Mouse (Mus musculus) layer of hippocampus, postnatal 25 days (tissue): Measurements from ENCODE around the gene Ccdc66. TPM values are rescaled to one million over a fixed set of nuclear protein-coding genes. Genes with fewer than 3 reads are reported as not detected.

Experiments used
- DNase-seq, 2 experiments: peaks; one replicate each; pipeline ENCODE4 v3.0.0; 2022; ENCODE audit warnings: mixed read lengths in 2 of 2, low spot score in 1 of 2; ENCODE audit errors: extremely low spot score in 1 of 2
- total RNA-seq, 2 experiments: library from RNA; stranded (reverse); gene quantifications; 2 replicates each; pipeline ENCODE4 v1.2.3; 2021

Gene Ccdc66
- 10 to 100 TPM; 15.3 to 22.1 TPM for total RNA-seq

DNA sequence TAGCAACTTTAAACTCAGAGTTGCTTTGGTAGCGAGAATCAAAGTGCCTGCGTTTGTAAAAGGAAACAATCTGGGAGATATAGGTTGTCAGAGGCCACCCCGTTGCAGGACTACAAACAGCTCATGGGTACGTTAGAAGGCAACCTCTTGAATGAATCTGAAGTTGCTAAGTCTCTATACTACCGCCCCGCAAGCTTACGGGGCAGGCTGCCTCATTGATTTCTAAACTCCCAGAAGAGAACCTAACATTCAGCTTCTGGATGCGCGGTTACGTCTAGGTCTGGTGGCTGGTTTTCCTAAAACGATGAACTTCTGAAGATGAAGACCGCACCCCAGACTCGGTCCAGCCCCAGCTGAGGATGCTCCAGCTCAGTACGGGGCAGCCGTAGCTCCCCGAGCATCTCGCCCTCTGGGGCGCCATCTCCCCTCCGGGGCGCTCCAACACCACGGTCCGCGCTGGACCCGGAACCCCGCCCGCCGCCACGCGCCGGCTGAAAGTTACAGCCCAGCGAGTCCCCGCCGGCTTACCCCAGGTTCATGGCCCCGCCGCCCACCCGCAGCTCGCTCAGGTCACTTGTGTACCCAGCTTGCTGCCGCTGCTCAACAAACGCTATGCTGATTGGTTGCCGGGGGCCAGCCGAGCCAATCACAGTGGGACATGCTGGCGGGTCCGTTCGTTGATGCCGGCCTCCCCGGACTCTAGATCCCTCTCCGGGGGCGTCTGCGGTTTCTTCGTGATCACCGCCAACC lies at the start of gene Ccdc66:
Gene Ccdc66 (minus strand): TSS at position 567 of the 750 bp plus-strand sequence.
- peak; percentile 100 for DNase-seq

DNA sequence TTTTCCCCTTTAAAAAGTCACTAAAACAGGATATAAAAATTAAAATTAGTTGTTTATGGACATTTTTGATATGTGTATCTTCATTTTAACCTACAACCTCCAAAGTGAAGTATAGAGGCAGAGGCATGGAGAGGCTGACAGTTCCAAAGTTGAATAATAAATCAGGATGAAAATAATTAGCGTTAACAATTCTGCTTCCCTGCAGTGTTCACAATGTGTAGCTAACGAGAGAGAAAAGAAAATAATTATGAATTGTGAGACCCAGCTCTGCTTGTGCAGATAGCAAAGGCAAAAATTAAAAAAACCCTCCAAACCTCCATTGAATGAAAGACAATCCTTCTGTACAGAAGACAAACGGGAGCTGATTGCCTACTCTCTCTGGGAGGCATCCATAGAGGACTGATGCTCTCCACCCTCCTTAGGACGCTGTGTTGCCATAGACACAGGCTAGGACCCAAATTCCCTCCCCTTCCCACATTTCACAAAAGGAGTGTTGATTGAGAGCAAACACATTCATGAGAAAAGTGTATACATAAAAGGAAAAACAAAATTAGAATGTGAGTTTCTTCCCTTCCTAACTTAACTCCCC lies 35.7 kb upstream of the Ccdc66 start:
- DNase-seq = no peak

DNA sequence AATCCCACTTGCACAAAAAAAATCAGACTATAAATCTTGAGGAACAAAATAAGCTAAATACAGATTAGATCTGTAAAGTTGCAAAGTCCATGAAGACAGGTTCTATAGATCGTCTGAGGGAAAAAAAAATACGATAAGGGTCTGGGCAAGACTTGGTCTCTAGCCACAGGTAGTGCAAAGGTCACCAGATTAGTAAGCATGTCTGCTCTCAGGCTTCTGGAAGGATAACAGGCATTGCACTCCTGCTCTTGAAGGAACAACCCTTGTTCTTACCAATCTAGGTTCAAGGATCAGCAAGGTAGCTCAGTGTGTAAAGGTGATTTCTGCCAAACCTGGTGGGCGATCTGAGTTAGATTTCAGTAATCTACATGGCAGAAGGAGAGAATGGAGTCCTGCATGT lies 28.2 kb upstream of the Ccdc66 start:
- no peak for DNase-seq

DNA sequence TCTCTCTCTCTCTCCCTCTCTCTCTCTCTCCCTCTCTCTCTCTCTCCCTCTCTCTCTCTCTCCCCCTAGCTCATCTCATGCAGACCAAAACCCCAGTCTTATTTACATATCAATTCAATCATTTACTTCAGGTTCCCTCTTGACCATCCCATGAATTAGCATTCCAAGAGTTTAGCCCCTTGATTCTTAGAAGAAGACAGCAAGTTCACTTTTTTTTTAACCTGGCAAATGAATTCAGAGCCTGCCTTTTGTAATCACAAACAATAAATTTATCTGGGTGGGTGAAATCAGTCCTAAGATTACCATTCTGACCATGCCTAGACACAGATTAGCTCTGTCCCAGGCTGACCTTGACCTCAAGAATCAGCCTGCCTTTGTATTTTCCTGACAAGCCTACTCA lies 16.3 kb upstream of the Ccdc66 start:
- DNase-seq = no peak

DNA sequence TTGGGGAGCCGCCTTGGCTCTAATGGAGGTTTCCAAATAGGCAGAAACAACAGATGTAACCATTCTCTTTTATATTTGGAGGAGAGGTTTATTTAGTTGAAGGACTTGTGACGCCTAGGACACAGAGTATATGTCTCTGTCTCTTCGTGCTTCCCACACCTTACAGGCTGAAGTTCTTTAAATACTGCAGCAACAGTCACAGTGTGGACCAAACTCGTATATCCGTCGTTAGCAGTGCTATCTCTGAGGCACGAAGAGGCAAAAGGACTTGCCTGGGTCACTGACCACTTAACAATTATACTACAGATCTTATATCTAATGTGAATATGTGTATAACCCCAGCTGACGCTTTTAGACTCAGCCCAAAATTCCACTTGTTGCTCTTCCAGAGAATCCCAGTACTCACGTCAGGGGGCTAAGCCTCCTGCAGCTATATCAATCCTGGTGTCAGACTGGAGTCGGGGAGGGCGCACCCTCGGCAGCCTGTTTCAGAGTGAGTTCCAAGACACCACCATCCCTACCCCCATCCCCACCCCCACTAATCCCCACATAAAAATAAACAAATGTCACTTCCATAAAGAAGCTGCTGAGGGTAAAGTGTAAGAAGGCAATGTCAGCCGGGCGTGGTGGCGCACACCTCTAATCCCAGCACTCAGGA lies 513 bp upstream of the Ccdc66 start:
- no peak for DNase-seq

- DNase-seq = no peak
Measured at GRCm38 (mm10) chr14:27501096-27501495, 7.2 kb downstream of the Ccdc66 start.

- no peak for DNase-seq
Measured at GRCm38 (mm10) chr14:27493516-27493915, 14.7 kb downstream of the Ccdc66 start.

DNA sequence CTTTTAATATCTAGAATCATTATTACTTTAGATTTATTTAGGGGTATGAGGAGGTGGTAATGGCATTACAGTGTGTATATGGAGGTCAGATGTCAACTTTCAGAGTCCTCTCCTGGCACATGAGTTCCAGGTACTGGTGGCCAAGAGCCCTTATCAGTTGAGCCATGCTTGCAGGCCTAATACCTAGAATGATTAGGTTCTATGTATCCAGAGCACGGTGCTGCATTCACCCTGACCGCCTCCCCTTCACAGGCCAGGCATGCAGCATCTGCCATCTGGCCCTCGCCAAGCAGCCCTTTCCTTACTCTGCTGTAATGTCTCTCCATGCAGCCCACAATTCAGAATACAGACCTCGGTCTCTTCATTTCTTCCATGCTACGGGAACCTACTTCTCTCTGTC lies 16.9 kb downstream of the Ccdc66 start:
- DNase-seq = no peak

DNA sequence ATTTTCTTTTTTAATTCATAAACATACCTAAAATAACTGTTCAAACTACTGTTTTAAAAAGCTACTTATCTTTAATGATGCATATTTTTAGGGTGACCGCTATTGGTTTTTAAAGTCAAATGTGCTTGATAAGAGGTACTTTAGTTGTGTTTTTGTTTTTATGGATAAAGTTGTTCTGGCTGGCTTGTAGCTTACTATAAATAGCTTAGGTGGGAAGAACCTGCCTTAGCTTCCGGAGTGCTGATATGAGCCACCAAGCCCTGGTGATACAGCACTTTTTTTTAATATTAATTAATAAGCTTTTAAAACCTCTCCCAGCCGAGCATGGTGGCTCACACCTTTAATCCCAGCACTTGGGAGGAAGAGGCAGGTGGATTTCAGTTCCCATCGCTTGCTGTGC lies 61.3 kb downstream of the Ccdc66 start:
- DNase-seq = no peak

DNA sequence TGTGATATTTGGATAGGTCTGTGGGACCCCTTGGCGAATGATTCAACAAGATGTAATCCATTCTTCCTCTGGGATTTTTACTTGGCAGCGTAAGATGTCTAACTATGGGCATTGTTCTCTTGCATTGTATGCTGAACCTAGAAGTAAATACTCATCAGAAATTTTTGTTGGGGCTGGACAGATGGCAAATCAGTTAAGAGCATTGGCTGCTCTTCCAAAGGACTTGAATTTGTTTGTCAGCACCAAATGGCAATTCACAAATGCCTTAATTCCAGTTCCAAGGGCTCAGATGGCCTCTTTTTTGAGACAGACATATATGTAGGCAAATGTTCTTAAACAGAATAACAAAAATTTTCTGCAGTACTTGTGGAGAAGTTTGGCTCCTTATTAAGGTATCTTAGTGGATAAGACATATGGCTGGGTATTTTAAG lies 63.4 kb downstream of the Ccdc66 start:
- no peak for DNase-seq

GRCm38 (mm10) chr14:27440921-27441320 lies 67.3 kb downstream of the Ccdc66 start:
- DNase-seq = no peak

GRCm38 (mm10) chr14:27436826-27437225 lies 71.4 kb downstream of the Ccdc66 start:
- DNase-seq = no peak

DNA sequence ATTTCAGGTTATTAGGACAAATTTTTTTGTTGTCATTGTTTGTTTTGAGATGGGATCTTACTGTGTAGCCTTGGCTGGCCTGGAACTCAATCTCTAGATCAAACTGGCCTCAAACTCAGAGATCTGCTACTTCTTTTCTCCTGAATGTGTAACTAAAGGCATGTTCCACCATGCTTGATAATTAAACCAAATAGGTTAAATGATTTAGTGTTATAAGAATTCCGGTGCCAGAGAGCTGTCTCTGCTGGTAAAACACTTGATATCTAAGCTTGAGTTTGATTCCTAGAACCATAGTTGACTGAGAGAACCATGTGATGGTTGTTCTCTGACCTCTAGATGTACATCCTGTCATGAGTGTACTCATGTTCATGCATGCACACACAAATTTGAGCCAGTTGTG lies 72.1 kb downstream of the Ccdc66 start:
- no peak for DNase-seq

DNA sequence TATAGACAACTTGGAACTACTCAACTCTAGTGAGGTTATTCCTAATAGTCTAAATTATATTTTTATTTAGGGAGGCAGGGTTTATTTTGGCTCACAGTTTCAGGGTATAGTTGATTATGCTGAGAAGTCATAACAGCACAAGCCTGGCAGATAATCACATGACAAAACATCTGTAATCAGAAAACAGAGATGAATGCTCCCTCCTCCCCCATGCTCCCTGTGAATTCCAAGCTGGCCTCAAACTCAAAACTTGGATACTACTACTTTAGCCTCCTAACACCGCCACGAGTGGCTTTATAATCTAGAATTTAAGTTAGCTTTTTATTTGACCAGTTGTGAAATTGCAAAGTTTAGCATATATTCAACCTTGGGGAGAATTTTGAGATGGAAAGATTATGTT lies 76.2 kb downstream of the Ccdc66 start:
- DNase-seq = no peak

Other genes starting within 250 kb of the Ccdc66 start
- 10 to 100 TPM; 29.6 to 34.3 TPM for gene Fam208a, start 79.6 kb downstream of the Ccdc66 start, total RNA-seq
- gene Erc2, start 114.0 kb upstream of the Ccdc66 start, total RNA-seq = 100 to 1,000 TPM; 225 to 256 TPM